In the genomic region with DNA sequence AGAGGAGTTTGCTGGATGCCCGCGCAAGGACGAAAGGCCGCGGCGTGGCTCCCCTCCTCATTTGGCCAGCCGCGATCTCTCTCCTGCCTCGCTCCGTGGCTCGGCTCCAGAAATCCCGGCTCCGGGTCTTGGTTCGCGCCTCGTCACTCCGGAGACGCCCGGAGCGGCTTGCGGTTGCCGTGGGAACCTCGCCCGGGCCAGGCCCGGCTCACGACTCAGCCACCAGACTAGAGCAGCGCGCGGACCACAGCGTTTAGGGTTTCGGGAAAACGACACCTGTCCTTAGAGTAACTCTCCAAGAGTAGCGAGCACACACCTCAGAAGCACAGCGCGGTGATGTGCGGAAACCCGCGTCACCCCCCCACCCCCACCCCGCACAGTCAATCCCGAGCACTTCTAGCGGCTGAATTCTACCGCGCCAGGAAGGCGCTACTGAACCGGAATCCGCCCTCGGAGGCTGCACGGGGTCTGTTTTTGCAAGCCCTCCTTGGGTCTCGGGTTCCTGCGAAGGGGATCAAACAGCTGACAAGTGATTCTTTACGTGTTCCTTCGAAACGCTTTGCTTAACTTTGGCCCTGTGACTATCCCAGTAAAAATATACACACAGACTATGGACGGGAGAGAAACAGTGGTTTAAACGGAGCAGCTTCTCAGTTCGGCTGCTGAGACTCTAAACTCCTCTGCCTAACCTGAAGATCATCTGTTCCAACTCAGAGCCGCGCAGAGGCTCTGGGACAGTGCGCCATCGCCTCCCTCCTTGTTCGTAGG, we compare ENCODE assay signal across 8 mouse cellular contexts. TPM values are rescaled to one million over a fixed set of nuclear protein-coding genes. Genes with fewer than 3 reads are reported as not detected.
DNase-seq lines count a peak whose midpoint lies in the region; ATAC-seq and TF ChIP-seq lines count a peak whose summit lies in the region.

No protein-coding gene starts in this region.

- peak; percentile 93 for DNase-seq in forebrain, embryonic 11.5 days (ENCODE audit: low spot score)
- peak; percentile 83 for DNase-seq in kidney, postnatal 0 days (ENCODE audit: low spot score)
- no peak for DNase-seq in liver, embryonic 13.5 days
- DNase-seq in thymus, postnatal 25 days, result peak; percentile 49

- no peak for TF ChIP-seq CTCF in C2C12 (IDR thresholded peaks at IDR 0.05; ENCODE audit: control insufficient read depth, insufficient read depth, insufficient read length)
- TF ChIP-seq CTCF in kidney, postnatal 0 days (IDR thresholded peaks at IDR 0.05; ENCODE audit: low read depth), result no peak

- peaks cover 1% of the 10 kb centered on the region; the same call in 1 of the 2 replicates for H3K4me1 ChIP-seq in brown adipose tissue, adult 24 weeks (ENCODE audit: control insufficient read depth, insufficient read depth, insufficient read length, low read length)
- peaks cover 16% of the 10 kb centered on the region for H3K4me1 ChIP-seq in forebrain, embryonic 11.5 days (replicated peaks; ENCODE audit: control insufficient read depth, insufficient read depth, low read length)
- H3K4me1 ChIP-seq in heart, embryonic 14.5 days (ENCODE audit: control insufficient read depth in 2 of 2, insufficient read depth in 2 of 2, low read length in 2 of 2), result peaks cover 19 to 24% of the 10 kb centered on the region in 2 experiments
- 0 out of 2 replicates have a peak, but pooled peaks cover 6% of the 10 kb centered on the region for H3K4me1 ChIP-seq in kidney, postnatal 0 days (replicated peaks; ENCODE audit: insufficient read depth, low read length)
- H3K4me1 ChIP-seq in liver, embryonic 13.5 days (replicated peaks), result peaks cover 12% of the 10 kb centered on the region
- H3K4me1 ChIP-seq in neural tube, embryonic 12.5 days, result peaks cover 20% of the 10 kb centered on the region

- H3K27ac ChIP-seq in brown adipose tissue, adult 24 weeks (replicated peaks; ENCODE audit: low read depth, low read length), result no peak overlapping the region
- H3K27ac ChIP-seq in forebrain, embryonic 11.5 days (ENCODE audit: low read depth, low read length), result no peak overlapping the region
- no peak overlapping the region for H3K27ac ChIP-seq in heart, embryonic 14.5 days (replicated peaks in 1 of 2; ENCODE audit: control insufficient read depth in 1 of 2, insufficient read depth in 1 of 2, low read depth in 2 of 2, low read length in 2 of 2)
- no peak overlapping the region for H3K27ac ChIP-seq in kidney, postnatal 0 days
- H3K27ac ChIP-seq in liver, embryonic 13.5 days, result no peak overlapping the region
- no peak overlapping the region for H3K27ac ChIP-seq in neural tube, embryonic 12.5 days

- peak; percentile 82 for ATAC-seq in forebrain, embryonic 11.5 days (replicated peaks; ENCODE audit: low FRiP score)
- ATAC-seq in heart, embryonic 14.5 days (ENCODE audit: insufficient number of reproducible peaks, insufficient read depth, low FRiP score, low read depth), result peak; percentile 32; the same call in 1 of the 2 replicates
- peak; percentile 73 for ATAC-seq in kidney, postnatal 0 days (replicated peaks; ENCODE audit: low FRiP score, low read depth)
- 0 out of 2 replicates have a peak, but pooled peaks have one; percentile 42 for ATAC-seq in liver, embryonic 13.5 days (ENCODE audit: low read depth)
- peak; percentile 80 for ATAC-seq in neural tube, embryonic 12.5 days (ENCODE audit: low FRiP score, low read depth)

- H3ac ChIP-seq in C2C12 (ENCODE audit: control insufficient read depth, insufficient read length, low read depth), result peak overlapping the region; percentile 42

- 0 out of 2 replicates have a peak overlapping the region, but pooled peaks have one; percentile 29 for H3K9ac ChIP-seq in forebrain, embryonic 11.5 days (ENCODE audit: low read length)
- H3K9ac ChIP-seq in heart, embryonic 14.5 days (ENCODE audit: low read length), result peak overlapping the region; percentile 60
- 0 out of 2 replicates have a peak overlapping the region, but pooled peaks have one; percentile 13 for H3K9ac ChIP-seq in kidney, postnatal 0 days (ENCODE audit: low read depth, low read length)
- H3K9ac ChIP-seq in liver, embryonic 13.5 days, result no peak overlapping the region
- H3K9ac ChIP-seq in neural tube, embryonic 12.5 days, result peak overlapping the region; percentile 26; the same call in 1 of the 2 replicates

- no peak overlapping the region for H3K4me3 ChIP-seq in C2C12 (ENCODE audit: insufficient read depth, poor library complexity, severe bottlenecking)
- H3K4me3 ChIP-seq in brown adipose tissue, adult 24 weeks (ENCODE audit: insufficient read depth, low read depth, low read length), result peak overlapping the region; percentile 35
- H3K4me3 ChIP-seq in forebrain, embryonic 11.5 days (ENCODE audit: low read depth, low read length), result peak overlapping the region; percentile 34
- H3K4me3 ChIP-seq in heart, embryonic 14.5 days (ENCODE audit: control insufficient read depth in 1 of 2, insufficient read depth in 1 of 2, low read depth in 1 of 2, low read length in 2 of 2), result peak overlapping the region; percentile 43 to 44
- H3K4me3 ChIP-seq in kidney, postnatal 0 days (replicated peaks; ENCODE audit: low read depth, low read length), result peak overlapping the region; percentile 32
- H3K4me3 ChIP-seq in liver, embryonic 13.5 days (replicated peaks), result peak overlapping the region; percentile 33
- H3K4me3 ChIP-seq in neural tube, embryonic 12.5 days, result peak overlapping the region; percentile 38

- no peaks in the 10 kb centered on the region for H3K9me3 ChIP-seq in forebrain, embryonic 11.5 days (ENCODE audit: control insufficient read depth, low read length)
- no peaks in the 10 kb centered on the region for H3K9me3 ChIP-seq in heart, embryonic 14.5 days (ENCODE audit: control insufficient read depth, low read length)
- H3K9me3 ChIP-seq in kidney, postnatal 0 days (replicated peaks; ENCODE audit: low read length), result no peaks in the 10 kb centered on the region
- no peaks in the 10 kb centered on the region for H3K9me3 ChIP-seq in liver, embryonic 13.5 days (replicated peaks)
- no peaks in the 10 kb centered on the region for H3K9me3 ChIP-seq in neural tube, embryonic 12.5 days

- H3K4me2 ChIP-seq in forebrain, embryonic 11.5 days (ENCODE audit: low read depth, low read length, severe bottlenecking), result peak overlapping the region; percentile 78
- peak overlapping the region; percentile 82 for H3K4me2 ChIP-seq in heart, embryonic 14.5 days (ENCODE audit: low read length)
- H3K4me2 ChIP-seq in kidney, postnatal 0 days (ENCODE audit: low read length), result peak overlapping the region; percentile 66
- H3K4me2 ChIP-seq in liver, embryonic 13.5 days, result peak overlapping the region; percentile 49
- H3K4me2 ChIP-seq in neural tube, embryonic 12.5 days (replicated peaks), result peak overlapping the region; percentile 70

- no peaks in the 10 kb centered on the region for H3K79me3 ChIP-seq in C2C12 (ENCODE audit: low read depth)

- H3K79me2 ChIP-seq in C2C12 (ENCODE audit: control insufficient read depth, insufficient read depth), result peaks cover 2% of the 10 kb centered on the region

- H3K36me3 ChIP-seq in C2C12 (ENCODE audit: control insufficient read depth, insufficient read depth), result no peaks in the 10 kb centered on the region
- H3K36me3 ChIP-seq in forebrain, embryonic 11.5 days (ENCODE audit: control insufficient read depth, insufficient read depth, low read length), result no peaks in the 10 kb centered on the region
- H3K36me3 ChIP-seq in heart, embryonic 14.5 days (ENCODE audit: control insufficient read depth, insufficient read depth, low read length), result no peaks in the 10 kb centered on the region
- H3K36me3 ChIP-seq in kidney, postnatal 0 days (ENCODE audit: insufficient read depth, low read length), result no peaks in the 10 kb centered on the region
- H3K36me3 ChIP-seq in liver, embryonic 13.5 days, result no peaks in the 10 kb centered on the region
- H3K36me3 ChIP-seq in neural tube, embryonic 12.5 days, result no peaks in the 10 kb centered on the region

- H3K27me3 ChIP-seq in C2C12 (ENCODE audit: control insufficient read depth, insufficient read depth, insufficient read length), result peaks cover 43% of the 10 kb centered on the region
- peaks cover 81% of the 10 kb centered on the region for H3K27me3 ChIP-seq in forebrain, embryonic 11.5 days (ENCODE audit: control insufficient read depth, insufficient read depth, low read length)
- peaks cover 64% of the 10 kb centered on the region for H3K27me3 ChIP-seq in heart, embryonic 14.5 days (ENCODE audit: control insufficient read depth, insufficient read depth, low read length)
- peaks cover 21% of the 10 kb centered on the region for H3K27me3 ChIP-seq in kidney, postnatal 0 days (ENCODE audit: insufficient read depth, low read length)
- peaks cover 100% of the 10 kb centered on the region for H3K27me3 ChIP-seq in liver, embryonic 13.5 days
- H3K27me3 ChIP-seq in neural tube, embryonic 12.5 days (replicated peaks), result peaks cover 94% of the 10 kb centered on the region

- WGBS in forebrain, embryonic 11.5 days, result under 1% methylated on average over 61 of the region's 61 CpGs
- 5% methylated on average over 61 of the region's 61 CpGs for WGBS in heart, embryonic 14.5 days
- WGBS in kidney, postnatal 0 days, result 2% methylated on average over 61 of the region's 61 CpGs
- WGBS in liver, embryonic 13.5 days (ENCODE audit: insufficient replicate concordance), result 3% methylated on average over 61 of the region's 61 CpGs
- WGBS in neural tube, embryonic 12.5 days, result 1% methylated on average over 61 of the region's 61 CpGs

RNA-seq across cellular contexts. Expression of gene Kdelr3, which starts 4.5 kb away (rescaled TPM):
- polyA plus RNA-seq in C2C12 (2012; fragmentation: generic; extraction: Trizol), result 65.5 TPM
- 2.2 and 3.0 TPM in 2 replicates for polyA plus RNA-seq in brown adipose tissue, adult 24 weeks (2012; ENCODE audit: insufficient read depth, insufficient read length, missing spikeins)
- 9.7 and 10.3 TPM in 2 replicates for polyA plus RNA-seq in forebrain, embryonic 11.5 days (2014; fragmentation: Nextera tagmentation; extraction: Ambion mirVana)
- polyA plus RNA-seq in heart, embryonic 14.5 days (2014; fragmentation: Nextera tagmentation; extraction: Ambion mirVana), result 42.2 and 54.1 TPM in 2 replicates
- 41.6 and 54.9 TPM in 2 replicates for polyA plus RNA-seq in kidney, postnatal 0 days (2015; fragmentation: Nextera tagmentation; extraction: Ambion mirVana)
- 6.2 and 6.4 TPM in 2 replicates for polyA plus RNA-seq in liver, embryonic 13.5 days (2015; fragmentation: Nextera tagmentation; extraction: Ambion mirVana)
- polyA plus RNA-seq in neural tube, embryonic 12.5 days (2016; fragmentation: Nextera tagmentation; extraction: Ambion mirVana), result 19.6 and 20.2 TPM in 2 replicates

RNA-seq across cellular contexts. Expression of gene Kcnj4, which starts 6.7 kb away (rescaled TPM):
- polyA plus RNA-seq in C2C12 (2012; fragmentation: generic; extraction: Trizol), result 0.14 TPM
- polyA plus RNA-seq in brown adipose tissue, adult 24 weeks (2012; ENCODE audit: insufficient read depth, insufficient read length, missing spikeins), result not detected in 2 replicates
- polyA plus RNA-seq in forebrain, embryonic 11.5 days (2014; fragmentation: Nextera tagmentation; extraction: Ambion mirVana), result not detected in 2 replicates
- polyA plus RNA-seq in heart, embryonic 14.5 days (2014; fragmentation: Nextera tagmentation; extraction: Ambion mirVana), result 0.20 TPM in 1 of 2 replicates, not detected in the other
- 0.11 TPM in 1 of 2 replicates, not detected in the other for polyA plus RNA-seq in kidney, postnatal 0 days (2015; fragmentation: Nextera tagmentation; extraction: Ambion mirVana)
- polyA plus RNA-seq in liver, embryonic 13.5 days (2015; fragmentation: Nextera tagmentation; extraction: Ambion mirVana), result not detected in 2 replicates
- polyA plus RNA-seq in neural tube, embryonic 12.5 days (2016; fragmentation: Nextera tagmentation; extraction: Ambion mirVana), result not detected in 2 replicates

RNA-seq across cellular contexts. Expression of gene Ddx17, which starts 34.8 kb away (rescaled TPM):
- 84.9 TPM for polyA plus RNA-seq in C2C12 (2012; fragmentation: generic; extraction: Trizol)
- 49.6 and 73.8 TPM in 2 replicates for polyA plus RNA-seq in brown adipose tissue, adult 24 weeks (2012; ENCODE audit: insufficient read depth, insufficient read length, missing spikeins)
- polyA plus RNA-seq in forebrain, embryonic 11.5 days (2014; fragmentation: Nextera tagmentation; extraction: Ambion mirVana), result 109 TPM in 2 replicates
- polyA plus RNA-seq in heart, embryonic 14.5 days (2014; fragmentation: Nextera tagmentation; extraction: Ambion mirVana), result 49.1 and 57.6 TPM in 2 replicates
- 38.6 and 39.9 TPM in 2 replicates for polyA plus RNA-seq in kidney, postnatal 0 days (2015; fragmentation: Nextera tagmentation; extraction: Ambion mirVana)
- polyA plus RNA-seq in liver, embryonic 13.5 days (2015; fragmentation: Nextera tagmentation; extraction: Ambion mirVana), result 12.1 and 12.6 TPM in 2 replicates
- polyA plus RNA-seq in neural tube, embryonic 12.5 days (2016; fragmentation: Nextera tagmentation; extraction: Ambion mirVana), result 66.5 and 71.8 TPM in 2 replicates

RNA-seq across cellular contexts. Expression of gene Csnk1e, which starts 56.4 kb away (rescaled TPM):
- 98.6 TPM for polyA plus RNA-seq in C2C12 (2012; fragmentation: generic; extraction: Trizol)
- 17.4 and 24.8 TPM in 2 replicates for polyA plus RNA-seq in brown adipose tissue, adult 24 weeks (2012; ENCODE audit: insufficient read depth, insufficient read length, missing spikeins)
- 209 and 213 TPM in 2 replicates for polyA plus RNA-seq in forebrain, embryonic 11.5 days (2014; fragmentation: Nextera tagmentation; extraction: Ambion mirVana)
- polyA plus RNA-seq in heart, embryonic 14.5 days (2014; fragmentation: Nextera tagmentation; extraction: Ambion mirVana), result 83.0 and 95.1 TPM in 2 replicates
- polyA plus RNA-seq in kidney, postnatal 0 days (2015; fragmentation: Nextera tagmentation; extraction: Ambion mirVana), result 50.9 and 53.9 TPM in 2 replicates
- polyA plus RNA-seq in liver, embryonic 13.5 days (2015; fragmentation: Nextera tagmentation; extraction: Ambion mirVana), result 10.4 and 11.4 TPM in 2 replicates
- polyA plus RNA-seq in neural tube, embryonic 12.5 days (2016; fragmentation: Nextera tagmentation; extraction: Ambion mirVana), result 303 and 308 TPM in 2 replicates

Comparison
In these comparisons a context has a peak if more than half of its experiments do, and no peak if none do; other contexts are left out.
1. ATAC-seq: peak in every context shown above with its lines; median percentile 82 in forebrain, embryonic 11.5 days; 80 in neural tube, embryonic 12.5 days; 73 in kidney, postnatal 0 days; 42 in liver, embryonic 13.5 days; 32 in heart, embryonic 14.5 days.